Mouse (Mus musculus) granulocyte monocyte progenitor cell, adult 5-6 weeks (primary cell): ENCODE results near the gene Snapc2. TPM values are rescaled to one million over a fixed set of nuclear protein-coding genes. Genes with fewer than 3 reads are reported as not detected.
"Not testable (repeated sequence)": the region's sequence is repeated elsewhere in the genome, so short reads cannot be mapped to it uniquely, and the experiment has no call there.

Experiments used
- ATAC-seq: replicated peaks from 2 replicates; pipeline ENCODE4 v1.8.0; 2016; ENCODE audit warnings: mild to moderate bottlenecking, moderate TSS enrichment, inconsistent platforms; ENCODE audit not compliant: poor library complexity, severe bottlenecking
- total RNA-seq, 2 experiments: library from RNA; stranded (forward) in 1 of 2; stranded (reverse) in 1 of 2; fragments of 200-712, 200-1000 nt in 1 of 2; fragments of >200 nt in 1 of 2; fragmentation: Nextera tagmentation in 1 of 2; gene quantifications; 2 replicates each; pipeline ENCODE4 v1.2.3; 2014 to 2017

Gene Snapc2
- total RNA-seq, 2 experiments from 2014 or later: 14.4 to 14.5 TPM

DNA sequence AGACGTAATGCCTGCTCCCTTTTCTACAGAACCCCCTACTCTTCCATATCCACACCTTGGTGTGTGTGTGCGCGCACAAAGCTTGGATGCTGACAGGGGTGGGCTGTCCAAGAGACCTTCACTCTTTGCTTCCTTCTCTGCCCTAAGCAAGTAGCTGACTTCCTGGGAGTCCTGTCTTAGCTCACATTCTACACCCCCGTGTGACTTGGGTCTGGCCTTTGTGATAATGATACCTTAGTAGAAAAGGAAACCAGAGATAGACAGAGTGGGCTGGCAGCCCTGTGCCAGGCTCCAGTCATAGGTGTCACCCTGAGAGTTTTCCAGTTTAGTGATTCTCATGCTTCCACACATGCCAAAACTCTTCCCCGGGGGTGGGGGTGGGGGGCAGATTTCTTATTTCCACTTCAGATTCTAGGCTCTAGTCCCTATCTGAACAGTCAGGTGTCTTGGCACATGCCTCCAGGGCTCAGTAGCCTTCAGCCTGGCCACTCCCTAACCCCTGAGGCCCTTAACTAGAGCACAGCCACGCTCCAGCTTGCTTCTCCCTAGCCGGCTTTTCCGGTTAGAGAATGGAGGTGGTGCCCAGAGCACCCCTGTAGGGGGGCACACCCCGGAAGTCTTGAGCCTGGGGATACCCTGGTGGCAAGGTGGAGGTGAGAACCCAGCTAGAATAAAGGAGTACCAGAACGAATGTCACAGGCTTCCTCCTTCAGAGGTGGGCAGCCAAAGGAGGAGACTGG, 22.1 kb upstream of the Snapc2 start:
- ATAC-seq: no peak

DNA sequence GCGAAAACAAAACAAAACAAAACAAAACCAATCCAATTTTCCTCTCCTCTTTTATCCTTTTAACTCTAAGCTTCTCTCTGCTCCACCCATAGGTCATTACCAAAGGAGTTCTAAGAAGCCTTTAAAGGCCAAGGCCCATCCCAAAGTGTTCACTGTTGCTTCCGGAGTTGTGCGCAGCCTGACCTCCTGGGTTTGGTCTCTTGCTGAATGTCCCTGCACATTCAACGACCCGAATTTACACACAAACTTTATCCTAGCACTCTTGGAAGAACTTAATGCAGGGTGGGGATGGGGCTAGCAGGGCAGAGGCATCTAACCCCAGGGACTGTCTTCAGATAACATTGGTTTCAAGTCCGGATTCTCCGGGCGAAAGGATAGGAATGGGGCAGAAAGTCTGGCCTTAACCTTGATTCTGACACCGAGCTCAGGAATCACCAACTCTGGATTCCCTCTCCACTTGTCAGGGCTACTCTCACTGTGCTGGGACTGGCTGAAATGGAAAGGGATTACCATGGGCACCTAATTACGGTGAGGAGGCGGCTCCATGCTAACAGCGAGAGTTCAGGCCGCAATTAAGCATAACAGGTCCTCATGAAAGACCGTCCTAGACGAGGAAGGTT, 15.0 kb upstream of the Snapc2 start:
- peak; percentile 2; the same call in 1 of the 2 replicates for ATAC-seq

DNA sequence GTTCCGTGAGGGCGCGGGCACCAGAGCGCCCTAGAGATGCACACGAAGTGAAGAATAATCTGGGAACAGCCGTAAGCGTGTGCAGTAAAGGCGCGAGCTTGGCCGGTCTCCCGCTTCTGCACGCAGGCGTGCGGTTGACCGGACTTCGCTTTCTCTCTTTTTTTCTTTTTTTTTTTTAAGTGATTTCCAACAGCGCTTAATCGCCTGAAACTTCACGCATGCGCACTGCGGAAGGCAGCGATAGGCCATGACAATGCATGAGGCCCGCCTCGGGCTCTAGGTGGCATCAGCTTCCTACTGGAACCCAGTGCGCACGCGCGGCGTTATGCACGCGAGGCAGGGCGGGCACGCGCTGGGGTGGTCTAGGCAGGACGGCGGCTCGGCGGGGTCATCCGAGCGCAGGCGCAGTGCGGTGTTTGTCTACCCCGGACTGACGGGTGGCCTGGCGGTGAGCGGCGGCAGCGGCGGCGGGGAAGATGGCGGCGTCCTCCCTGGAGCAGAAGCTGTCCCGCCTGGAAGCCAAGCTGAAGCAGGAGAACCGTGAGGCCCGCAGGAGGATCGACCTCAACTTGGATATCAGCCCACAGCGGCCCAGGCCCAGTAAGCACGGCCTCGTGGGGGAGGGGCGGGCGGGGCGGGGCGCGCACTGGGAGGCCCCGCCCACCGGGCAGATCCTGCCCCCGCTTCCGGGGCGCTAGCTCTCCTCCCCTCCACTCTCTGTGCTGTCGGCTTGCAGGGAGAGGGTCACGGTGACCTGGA, 14.3 kb upstream of the Snapc2 start, which contains the start of the genes Map2k7 and Gm49320:
Gene Map2k7 (plus strand): TSS at position 307 of the 759 bp plus-strand sequence.
Gene Gm49320 (plus strand): TSS at position 432 of the 759 bp plus-strand sequence.
- ATAC-seq: peak; percentile 82

DNA sequence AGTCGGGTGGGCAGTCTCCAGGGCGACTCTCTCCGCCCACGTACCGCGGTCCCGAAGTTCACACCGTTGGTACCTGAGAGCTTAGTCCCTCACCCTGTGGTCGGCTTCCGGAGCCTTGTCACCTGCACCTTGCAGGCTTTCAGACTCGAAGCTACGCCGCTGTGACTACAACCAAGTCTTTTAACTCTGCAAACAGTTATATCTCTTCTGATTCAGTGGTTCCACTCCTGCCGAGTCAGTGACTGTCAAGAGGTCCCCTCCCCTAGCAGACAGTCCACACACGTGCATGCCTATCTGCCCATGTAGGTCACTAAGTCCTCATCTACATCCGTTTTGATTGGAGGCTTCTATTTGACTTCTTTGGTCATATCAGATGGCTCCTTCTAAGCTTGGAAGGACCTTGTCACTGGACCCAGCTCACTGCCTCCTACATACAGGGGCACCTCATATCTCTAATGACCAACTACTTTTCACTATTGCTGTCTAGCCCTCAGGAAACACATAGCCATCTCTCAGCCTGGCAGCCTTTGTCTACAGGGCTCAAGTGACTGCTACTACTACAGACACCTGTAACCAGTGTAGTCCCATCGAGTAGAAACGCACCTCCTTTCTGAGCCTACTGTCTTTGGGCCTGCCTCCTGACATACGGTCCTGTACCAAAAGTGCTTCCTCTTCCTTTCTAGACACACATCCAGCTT, 13.5 kb upstream of the Snapc2 start:
- ATAC-seq: peak; percentile 4; the same call in 1 of the 2 replicates

DNA sequence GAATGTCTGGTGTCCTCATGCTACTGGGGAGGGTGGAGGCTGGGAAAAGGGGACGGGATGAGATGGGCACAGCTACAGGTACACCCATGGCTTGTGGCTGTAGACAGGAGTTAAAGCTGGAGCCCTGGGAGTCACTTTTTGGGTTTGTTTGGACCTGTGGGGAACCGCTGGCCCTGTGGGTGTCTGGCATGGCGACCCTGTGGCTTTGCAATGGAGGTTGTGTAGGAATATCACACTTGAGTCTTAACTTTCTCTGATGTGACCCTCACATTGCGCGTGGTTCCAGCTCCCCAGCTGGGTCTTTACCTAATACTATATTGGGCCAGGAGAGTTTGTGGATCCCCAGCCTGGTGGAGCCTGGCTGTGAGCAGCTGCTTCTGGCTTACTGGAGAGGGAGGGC, 7.8 kb upstream of the Snapc2 start:
- ATAC-seq: no peak

DNA sequence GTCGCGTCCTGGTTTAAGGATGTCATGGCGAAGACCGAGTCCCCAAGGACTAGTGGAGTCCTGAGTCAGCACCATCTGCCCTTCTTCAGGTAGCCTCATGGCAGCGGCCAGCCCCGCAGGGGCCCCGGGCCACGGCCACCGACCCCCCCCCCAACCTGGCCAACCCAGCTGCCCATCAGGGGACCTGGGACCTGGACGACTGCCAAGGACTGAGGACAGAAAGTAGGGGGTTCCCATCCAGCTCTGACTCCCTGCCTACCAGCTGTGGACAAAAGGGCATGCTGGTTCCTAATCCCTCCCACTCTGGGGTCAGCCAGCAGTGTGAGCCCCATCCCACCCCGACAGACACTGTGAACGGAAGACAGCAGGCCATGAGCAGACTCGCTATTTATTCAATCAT, 7.1 kb upstream of the Snapc2 start:
- ATAC-seq: no peak

DNA sequence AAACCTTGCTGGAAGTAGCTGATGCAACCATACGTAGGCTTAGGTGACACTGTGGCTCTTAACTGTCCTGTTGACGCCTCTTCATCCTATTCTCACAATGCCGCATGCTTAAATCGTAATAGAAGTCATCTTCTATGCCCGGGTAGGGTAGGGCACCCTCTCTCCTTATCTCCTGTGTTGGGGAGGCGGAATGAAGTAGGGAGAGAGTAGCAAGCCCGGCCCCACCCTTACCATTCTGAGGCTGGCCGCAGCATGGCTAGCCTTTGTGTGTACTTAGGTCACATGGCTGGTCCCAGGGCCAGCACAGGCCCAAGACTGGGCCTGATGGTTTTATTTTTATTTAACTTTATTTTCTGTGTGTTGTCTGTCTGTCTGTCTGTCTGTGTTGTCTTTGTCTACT, 5.6 kb upstream of the Snapc2 start:
- no peak for ATAC-seq

DNA sequence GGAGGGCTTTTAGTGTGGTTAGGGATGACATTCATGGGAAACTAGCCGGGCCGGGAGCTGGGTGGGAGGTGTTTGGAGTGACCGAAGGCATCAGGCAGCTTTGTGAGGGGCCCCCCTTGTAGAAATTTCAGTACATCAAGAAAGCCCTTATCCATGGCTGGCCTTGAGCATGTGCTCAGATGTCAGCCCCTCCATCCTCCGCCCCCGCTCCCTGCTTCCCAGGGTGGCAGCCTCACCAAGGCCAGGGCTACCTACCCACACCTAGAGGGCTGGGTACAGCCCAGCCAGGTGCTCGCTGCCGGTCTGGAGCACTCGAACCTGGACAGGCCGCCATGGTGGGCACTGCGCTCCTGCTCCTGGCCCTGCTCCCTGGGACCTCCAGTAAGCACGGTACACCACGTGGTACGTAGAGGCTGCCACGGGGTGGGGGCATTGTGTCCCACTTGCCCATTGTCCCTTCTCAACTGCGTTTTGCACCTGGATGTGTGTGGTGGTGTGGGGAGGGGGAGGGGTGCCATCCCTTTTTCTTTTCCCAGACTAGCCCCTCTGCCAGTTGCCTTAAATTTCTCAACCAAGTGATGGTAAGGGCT, 4.8 kb upstream of the Snapc2 start, which contains the start of gene Tgfbr3l:
Gene Tgfbr3l (plus strand): TSS at position 264 of the 590 bp plus-strand sequence.
- ATAC-seq: no peak

DNA sequence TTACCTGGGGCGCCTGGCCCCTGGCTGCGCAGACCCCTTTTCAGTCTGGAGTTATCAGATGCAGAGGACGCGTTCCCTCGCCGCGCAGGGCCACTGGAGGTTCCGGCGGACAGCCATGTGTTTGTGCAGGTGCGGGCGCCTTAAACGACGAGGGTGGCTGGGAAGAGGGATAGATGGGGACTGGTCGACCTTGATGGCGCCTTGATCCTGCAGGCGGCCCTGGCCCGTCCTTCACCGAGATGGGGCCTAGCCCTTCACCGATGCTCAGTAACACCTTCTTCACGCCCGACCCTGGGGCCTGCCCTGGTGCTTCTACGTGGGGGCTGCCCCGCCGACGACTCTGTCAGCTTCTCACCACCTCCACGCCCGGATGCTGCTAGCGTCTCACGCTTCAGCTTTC, 3.7 kb upstream of the Snapc2 start:
- ATAC-seq: no peak

DNA sequence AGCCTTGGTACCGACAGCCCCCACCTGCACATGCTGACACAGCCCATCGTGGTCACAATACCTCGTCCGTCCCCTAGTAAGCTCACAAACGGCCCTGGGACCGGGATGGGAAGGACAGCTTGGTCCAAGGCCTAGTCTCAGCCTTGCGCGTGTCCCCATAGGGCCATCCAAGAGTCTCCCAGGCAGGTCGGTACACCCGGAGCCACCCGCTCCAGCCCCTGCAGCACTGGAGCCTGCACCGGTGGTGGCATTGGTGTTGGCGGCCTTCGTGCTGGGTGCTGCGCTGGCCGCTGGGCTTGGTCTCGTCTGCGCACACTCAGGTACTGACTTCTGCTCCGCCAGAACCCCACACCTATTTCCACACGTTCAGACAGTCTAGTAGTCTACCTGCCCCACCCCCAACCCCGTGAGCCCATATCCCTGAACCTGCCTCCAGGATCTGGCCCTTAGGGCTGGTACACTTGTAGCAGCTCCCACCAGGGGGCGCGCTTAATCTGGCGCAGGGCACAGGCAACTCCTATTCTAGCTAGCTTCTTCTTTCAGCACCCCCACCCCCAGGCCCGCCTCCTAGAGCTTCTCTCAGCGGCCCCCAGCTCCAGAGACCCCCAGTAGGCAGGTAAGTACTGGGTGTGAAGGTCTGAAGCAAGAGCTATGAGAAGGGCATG, 2.4 kb upstream of the Snapc2 start:
- ATAC-seq: peak; percentile 62

DNA sequence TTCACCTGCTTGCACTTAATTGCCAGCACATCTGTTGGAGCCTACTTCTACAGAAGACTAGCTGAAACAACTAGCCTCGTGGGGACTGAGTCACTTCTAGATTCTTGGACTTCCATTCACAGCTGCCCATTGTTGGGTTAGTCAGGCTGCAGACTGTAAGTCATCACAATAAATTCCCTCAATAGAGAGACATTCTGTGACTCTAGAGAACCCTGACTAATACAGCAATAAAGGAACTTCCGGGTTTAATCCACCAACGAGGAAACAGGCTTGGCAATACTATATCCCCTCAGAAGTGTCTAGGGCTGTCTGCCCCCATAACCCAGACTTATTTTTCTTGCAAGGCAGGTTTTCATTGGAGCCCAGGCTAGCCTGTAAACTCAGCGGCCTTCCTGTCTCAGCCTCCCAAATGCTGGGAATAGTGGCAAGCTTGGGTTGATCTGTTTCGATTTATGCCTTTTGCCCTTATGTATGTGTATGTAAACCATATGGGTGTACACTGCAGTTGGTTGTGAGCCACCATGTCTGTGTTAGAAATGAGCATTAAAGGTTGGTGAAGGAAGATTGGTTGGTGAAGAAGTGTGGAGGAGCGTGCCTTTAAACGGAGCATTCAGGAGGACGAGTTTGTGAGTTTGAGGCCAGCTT, 642 bp upstream of the Snapc2 start:
- ATAC-seq: no peak

DNA sequence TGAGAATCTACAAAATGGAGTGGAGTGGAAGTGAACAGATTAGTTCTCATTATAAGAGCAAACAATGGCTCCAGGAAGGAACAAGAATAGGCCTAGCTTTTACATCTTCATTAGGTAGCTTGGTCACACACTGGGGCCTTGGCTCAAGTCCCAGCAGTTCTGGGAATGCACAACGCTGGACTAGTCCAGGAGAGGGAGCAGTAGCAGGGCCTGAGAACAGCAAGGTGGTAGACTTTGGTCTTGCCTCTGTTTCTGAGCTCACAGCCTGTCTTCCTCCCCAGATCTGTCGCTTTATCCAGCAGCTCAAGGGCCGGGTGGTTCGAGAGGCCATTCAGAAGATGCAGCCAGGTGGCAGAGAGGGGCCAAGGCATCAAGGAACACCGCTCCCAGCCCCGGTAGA, 1.1 kb downstream of the Snapc2 start:
- no peak for ATAC-seq

DNA sequence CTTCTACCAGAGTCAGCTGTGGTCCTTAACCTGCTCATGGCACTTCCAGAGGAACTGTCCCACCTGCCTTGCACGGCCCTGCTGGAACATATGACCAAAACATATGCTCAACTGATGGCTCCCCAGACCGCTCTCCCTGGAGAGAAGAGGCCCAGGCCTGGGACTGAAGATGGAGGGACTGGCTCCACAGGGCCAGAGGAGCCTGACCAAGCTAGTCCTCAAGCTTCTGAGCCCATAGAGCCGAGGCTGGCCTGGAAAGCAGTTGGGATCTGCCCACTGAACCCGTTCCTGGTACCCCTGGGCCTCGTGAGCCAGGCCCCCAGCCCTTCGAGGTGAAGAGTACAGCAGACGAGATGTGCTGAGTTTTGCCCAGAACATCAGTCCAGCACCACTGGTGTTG, 2.6 kb downstream of the Snapc2 start:
- not testable (repeated sequence) for ATAC-seq

DNA sequence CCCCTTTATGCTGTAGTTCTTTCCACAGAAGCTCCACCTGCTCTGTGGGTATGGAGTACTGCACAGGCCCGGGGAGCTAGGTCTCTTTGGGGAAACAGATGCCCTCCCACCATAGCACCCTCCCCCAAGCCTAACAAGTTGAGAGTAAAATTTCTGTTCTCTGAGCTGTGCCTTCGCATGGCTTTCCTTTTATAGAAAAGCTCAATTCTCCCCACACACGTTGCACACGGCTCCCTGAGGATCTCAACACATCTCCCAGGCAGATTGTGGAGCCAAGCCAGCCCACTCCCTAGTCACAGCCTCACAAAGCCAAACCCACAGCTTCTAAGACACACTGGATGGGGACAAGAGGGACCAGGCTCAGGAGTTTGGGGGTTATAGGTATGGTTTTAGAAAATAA, 4.0 kb downstream of the Snapc2 start:
- ATAC-seq: no peak

DNA sequence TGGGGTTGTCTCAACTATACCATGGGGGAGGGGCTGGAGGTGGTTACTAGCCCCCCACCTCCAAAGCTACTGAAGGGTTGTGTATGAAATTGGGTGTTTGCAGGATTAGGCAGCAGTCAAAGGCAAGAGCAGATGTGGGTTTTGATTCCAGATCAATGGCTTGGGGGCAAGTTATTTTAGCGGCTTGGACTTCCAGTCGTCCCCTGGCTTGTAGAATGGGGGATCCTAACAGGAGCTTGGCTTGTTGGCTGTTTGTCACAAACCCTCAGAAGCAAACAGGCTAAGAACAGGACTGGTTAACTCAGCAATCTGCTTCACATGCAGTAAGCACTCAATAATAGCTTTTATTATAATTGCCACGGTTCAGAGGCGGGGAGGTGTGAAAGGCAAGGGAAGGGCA, 4.5 kb downstream of the Snapc2 start:
- ATAC-seq: no peak

DNA sequence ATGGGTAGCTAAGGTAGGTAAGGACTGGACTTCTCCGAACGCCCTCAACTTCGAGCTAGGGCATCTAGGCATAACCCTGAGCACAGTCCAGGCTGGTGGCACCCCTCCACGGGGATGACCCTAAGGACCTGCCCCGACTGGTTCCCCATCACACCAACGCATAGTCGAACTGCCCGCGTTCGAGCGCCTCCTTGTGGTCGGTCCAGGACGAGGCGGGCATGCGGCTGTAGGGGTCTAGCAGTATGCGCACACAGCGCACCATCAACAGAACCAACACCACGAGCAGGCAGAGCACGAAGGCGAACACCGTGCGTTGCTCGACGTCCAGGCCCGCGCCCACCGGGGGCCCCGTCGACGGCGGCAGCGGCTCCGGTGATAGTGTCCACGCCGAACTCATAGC, 5.4 kb downstream of the Snapc2 start:
- peak; percentile 69 for ATAC-seq

DNA sequence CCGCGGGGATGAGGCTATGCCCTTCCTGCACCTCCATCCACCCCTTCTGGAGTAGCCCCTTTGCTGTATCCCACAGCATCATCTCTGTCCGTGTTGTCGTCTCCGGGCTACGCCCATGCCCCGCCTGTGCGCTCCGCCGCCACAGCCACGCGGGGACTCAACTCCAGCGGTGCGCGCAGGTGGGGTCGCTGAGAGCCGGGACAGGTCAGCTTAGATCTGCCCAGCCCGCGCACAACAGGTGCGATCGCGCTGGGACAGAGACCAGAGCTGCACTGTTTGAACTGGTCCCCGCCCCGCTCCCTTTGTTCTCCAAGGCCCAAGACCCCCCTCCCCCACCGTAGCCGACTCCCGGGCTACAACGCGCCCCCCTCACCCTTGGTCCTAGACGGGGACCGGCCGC, 5.8 kb downstream of the Snapc2 start:
- peak; percentile 13 for ATAC-seq

DNA sequence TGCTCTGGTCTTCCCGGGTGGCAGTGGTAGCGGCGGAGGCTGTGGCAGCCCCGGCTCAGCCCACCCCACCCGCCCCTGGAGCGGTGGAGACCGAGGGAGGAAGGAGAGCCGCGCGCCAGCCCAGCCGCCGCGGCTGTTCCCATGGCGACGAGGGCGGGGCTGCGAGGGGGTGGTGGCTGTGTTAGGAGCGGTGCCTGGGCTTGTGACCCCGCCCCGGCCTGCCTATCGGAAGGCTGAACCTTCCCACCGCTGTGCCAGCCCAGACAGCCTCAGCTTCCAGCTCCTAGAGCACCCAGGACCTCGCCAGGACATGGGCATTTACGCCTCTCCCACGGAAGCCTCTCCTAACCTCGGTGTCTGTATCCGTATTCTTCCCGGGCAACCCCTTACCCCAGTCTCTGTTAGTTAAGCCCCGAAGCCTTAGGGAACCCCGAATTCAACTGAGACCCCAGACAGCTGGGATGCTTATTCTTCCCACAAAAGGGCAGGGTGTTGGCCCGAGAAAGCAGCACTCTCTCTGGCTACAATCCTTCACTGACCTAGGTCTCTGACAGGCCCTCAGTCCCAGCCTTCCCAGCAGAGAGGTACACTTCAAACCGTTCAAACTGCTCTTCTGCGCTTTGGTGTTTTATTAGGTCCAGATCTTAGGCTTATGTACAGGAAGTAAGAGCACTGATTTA, 6.4 kb downstream of the Snapc2 start, which contains the start of gene Ctxn1:
Gene Ctxn1 (minus strand): TSS at position 150 of the 680 bp plus-strand sequence.
- ATAC-seq: peak; percentile 88
